Mouse (Mus musculus) heart, embryonic 14.5 days (tissue): Measurements from ENCODE around the gene Spem2. TPM values are rescaled to one million over a fixed set of nuclear protein-coding genes. Genes with fewer than 3 reads are reported as not detected.
A peak's percentile ranks its signal among the peaks of the same experiment; 100 is the strongest.
"Not testable (repeated sequence)": the region's sequence is repeated elsewhere in the genome, so short reads cannot be mapped to it uniquely, and the experiment has no call there.

Experiments used
- ATAC-seq: fragments of 200-750 bp; cut with Nextera tagmentation; 2 replicates; pipeline ENCODE4 v1.8.0; 2017; ENCODE audit warnings: low read depth, moderate TSS enrichment; ENCODE audit not compliant: insufficient number of reproducible peaks, insufficient read depth, low FRiP score
- H3K27ac ChIP-seq, 2 experiments: fragments of 200-500 bp in 1 of 2; fragments of 300-500 bp in 1 of 2; sonication (generic) in 1 of 2; replicated peaks in 1 of 2; 2 replicates each; pipeline ENCODE4 v1.5.1; 2012 to 2014; ENCODE audit warnings: low read depth in 2 of 2, low read length in 2 of 2, control low read depth in 1 of 2, mild to moderate bottlenecking in 1 of 2, mixed read lengths in 1 of 2; ENCODE audit not compliant: control insufficient read depth in 1 of 2, insufficient read depth in 1 of 2
- H3K27me3 ChIP-seq: fragments of 300-500 bp; sonication (generic); 2 replicates; pipeline ENCODE4 v1.6.1; 2014; ENCODE audit warnings: mild to moderate bottlenecking, low read length, control low read depth; ENCODE audit not compliant: control insufficient read depth, insufficient read depth
- H3K36me3 ChIP-seq: fragments of 300-500 bp; sonication (generic); 2 replicates; pipeline ENCODE4 v1.6.1; 2014; ENCODE audit warnings: mild to moderate bottlenecking, control low read depth, low read length, mixed read lengths; ENCODE audit not compliant: control insufficient read depth, insufficient read depth
- H3K4me1 ChIP-seq, 2 experiments: fragments of 200-500 bp in 1 of 2; fragments of 300-500 bp in 1 of 2; sonication (generic) in 1 of 2; 2 replicates each; pipeline ENCODE4 v1.6.1; 2012 to 2014; ENCODE audit warnings: low read length in 2 of 2, control low read depth in 1 of 2, mixed read lengths in 1 of 2; ENCODE audit not compliant: control insufficient read depth in 2 of 2, insufficient read depth in 2 of 2
- H3K4me2 ChIP-seq: fragments of 300-500 bp; sonication (generic); 2 replicates; pipeline ENCODE4 v1.6.1; 2014; ENCODE audit warnings: mild to moderate bottlenecking, low read length
- H3K4me3 ChIP-seq, 2 experiments: fragments of 200-500 bp in 1 of 2; fragments of 300-500 bp in 1 of 2; sonication (generic) in 1 of 2; 2 replicates each; pipeline ENCODE4 v1.5.1; 2012 to 2014; ENCODE audit warnings: low read length in 2 of 2, mild to moderate bottlenecking in 2 of 2, control low read depth in 1 of 2, low read depth in 1 of 2, moderate library complexity in 1 of 2; ENCODE audit not compliant: control insufficient read depth in 1 of 2, insufficient read depth in 1 of 2
- H3K9ac ChIP-seq: fragments of 300-500 bp; sonication (generic); 2 replicates; pipeline ENCODE4 v1.6.1; 2014; ENCODE audit warnings: mild to moderate bottlenecking, low read length
- H3K9me3 ChIP-seq: fragments of 300-500 bp; sonication (generic); 2 replicates; pipeline ENCODE4 v1.6.1; 2016; ENCODE audit warnings: low read length, control low read depth; ENCODE audit not compliant: control insufficient read depth
- WGBS: fragments of 180-500 bp; shearing (Covaris S2); extraction: QIAGEN DNeasy Blood & Tissue Kit; methylation state at CpG from one replicate; pipeline ENCODE4 v1.1.7; 2014; 5-methylcytosine and 5-hydroxymethylcytosine counted together
- polyA plus RNA-seq: library from polyadenylated mRNA; unstranded; fragments of >200 nt; fragmentation: Nextera tagmentation; extraction: Ambion mirVana; gene quantifications from 2 replicates; pipeline ENCODE4 v1.2.1, GENCODE M21; 2014

Gene Spem2
- not detected in 2 replicates for polyA plus RNA-seq

DNA sequence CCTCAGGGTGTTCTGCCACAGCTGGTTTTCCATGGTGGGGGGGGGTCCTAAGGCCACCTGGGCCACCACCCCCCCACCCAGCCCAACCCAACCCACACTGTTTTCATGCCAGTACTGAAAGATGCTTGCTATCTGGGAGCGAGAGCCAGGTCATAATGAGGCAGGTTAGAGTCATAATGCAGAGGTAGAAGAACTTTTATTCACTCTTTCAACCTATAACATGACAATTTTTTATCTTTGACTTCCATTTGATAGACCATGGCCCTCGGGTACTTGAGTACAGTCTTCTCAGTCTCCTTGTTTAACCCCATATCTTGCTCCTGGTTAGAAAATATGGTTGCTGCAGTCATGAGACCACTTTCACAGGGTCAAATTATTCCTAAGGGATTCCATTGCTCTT is at the start of gene Spem2:
Spem2 (minus strand) TSS at position 101 of the 400 bp plus-strand sequence.
- Histone ChIP-seq H3K4me1 (no peaks in the 10 kb centered on the region), H3K27me3 (no peaks in the 10 kb centered on the region), H3K36me3 (no peaks in the 10 kb centered on the region), H3K27ac (no peak within 1 kb of the TSS), H3K9me3 (0 out of 2 replicates have a peak, but pooled peaks cover 4% of the 10 kb centered on the region), H3K4me3 (no peak within 1 kb of the TSS), H3K9ac (no peak within 1 kb of the TSS), H3K4me2 (no peak within 1 kb of the TSS)
- WGBS, result 75% methylated on average over 2 of the region's 2 CpGs
- ATAC-seq, result no peak

DNA sequence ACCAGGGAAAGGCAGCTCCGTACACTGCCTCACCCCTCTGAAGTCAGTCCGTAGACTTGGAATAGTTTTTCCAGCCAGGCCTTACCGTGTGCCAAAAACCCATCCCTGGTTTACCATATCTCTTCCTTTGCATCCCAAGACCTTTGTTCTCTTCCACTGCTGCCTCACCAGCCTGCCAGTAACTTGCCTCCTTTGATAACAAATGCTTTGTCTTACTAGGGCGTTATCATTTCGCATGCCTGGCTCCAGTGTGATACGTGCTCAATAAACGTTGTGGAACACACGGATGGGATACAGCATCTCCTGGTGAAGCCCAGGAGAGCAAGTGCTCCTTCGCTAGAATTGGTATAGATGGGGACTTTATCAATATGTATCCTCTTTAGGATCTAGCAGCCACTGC is 49.1 kb upstream of the Spem2 start:
- Histone ChIP-seq H3K9ac (no peak overlapping the region), H3K27me3 (no peaks in the 10 kb centered on the region), H3K36me3 (no peaks in the 10 kb centered on the region), H3K4me3 (no peak overlapping the region), H3K9me3 (no peaks in the 10 kb centered on the region), H3K4me1 (peaks cover 2 to 5% of the 10 kb centered on the region in 2 experiments; a peak in 3 of 4 replicates), H3K27ac (no peak overlapping the region), H3K4me2 (no peak overlapping the region)
- 36% methylated on average over 9 of the region's 9 CpGs for WGBS
- ATAC-seq, result no peak

DNA sequence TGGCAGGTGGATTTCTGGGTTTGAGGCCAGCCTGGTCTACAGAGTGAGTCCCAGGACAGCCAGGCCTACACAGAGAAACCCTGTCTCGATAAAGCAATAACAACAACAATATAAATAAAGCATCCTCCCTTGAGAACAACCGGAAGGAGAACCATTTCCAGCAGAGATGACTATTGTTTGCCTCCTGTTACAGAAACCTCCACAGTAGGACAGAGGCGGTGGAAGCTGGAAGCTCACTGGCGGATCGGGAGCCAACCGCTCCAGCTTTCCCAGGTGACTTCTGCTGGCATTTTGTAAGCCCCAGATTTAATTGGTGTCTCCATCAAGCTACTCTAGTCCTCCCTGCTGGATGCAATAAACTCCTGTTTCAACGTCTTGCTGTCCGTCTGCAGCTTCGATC is 47.3 kb upstream of the Spem2 start:
- ATAC-seq, result no peak
- H3K9me3 ChIP-seq, result no peaks in the 10 kb centered on the region
- WGBS, result 86% methylated on average over 9 of the region's 9 CpGs
- H3K4me1 ChIP-seq, result peaks cover 2 to 5% of the 10 kb centered on the region in 2 experiments; a peak in 3 of 4 replicates
- no peak overlapping the region for H3K9ac ChIP-seq
- no peak overlapping the region for H3K4me3 ChIP-seq
- no peaks in the 10 kb centered on the region for H3K27me3 ChIP-seq
- H3K27ac ChIP-seq, result no peak overlapping the region
- no peaks in the 10 kb centered on the region for H3K36me3 ChIP-seq
- no peak overlapping the region for H3K4me2 ChIP-seq

DNA sequence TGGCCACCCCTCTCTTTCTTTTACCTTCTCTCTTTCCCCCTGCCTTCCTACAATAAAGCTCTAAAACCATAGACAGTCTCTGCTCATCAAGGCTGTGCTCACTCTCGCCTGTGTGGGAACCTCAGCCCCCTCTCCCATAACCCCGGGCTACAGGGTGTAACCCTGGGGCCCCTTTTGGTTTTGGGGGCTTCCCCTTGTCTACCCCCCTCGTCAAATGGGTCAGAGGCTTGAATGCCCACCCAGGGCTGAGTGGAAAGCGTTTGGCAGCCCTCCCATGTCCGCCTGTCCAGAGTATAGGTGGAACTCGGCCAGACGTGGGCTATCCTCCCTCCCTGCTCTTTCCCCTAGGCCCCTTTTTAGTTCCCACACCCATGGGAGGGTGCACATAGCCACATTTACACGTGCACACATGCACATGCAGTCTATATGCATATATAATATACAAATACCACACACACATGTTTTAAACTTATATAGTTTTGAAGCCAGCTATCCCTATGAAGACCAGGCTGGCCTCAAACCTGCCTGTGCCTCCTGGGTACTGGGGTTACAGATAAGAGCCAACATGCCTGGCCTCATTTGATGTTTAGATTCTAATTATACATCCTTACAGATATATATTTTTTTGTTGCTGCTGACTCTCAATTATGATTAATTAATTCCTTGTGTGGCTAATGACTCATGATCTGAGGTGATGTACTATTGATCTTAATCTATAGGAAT is 46.0 kb upstream of the Spem2 start:
- ATAC-seq, result no peak
- 46% methylated on average over 8 of the region's 8 CpGs for WGBS
- Histone ChIP-seq H3K9me3 (no peaks in the 10 kb centered on the region), H3K4me2 (no peak overlapping the region), H3K4me3 (no peak overlapping the region), H3K27me3 (no peaks in the 10 kb centered on the region), H3K9ac (no peak overlapping the region), H3K36me3 (no peaks in the 10 kb centered on the region), H3K4me1 (peaks cover 2 to 5% of the 10 kb centered on the region in 2 experiments; a peak in 3 of 4 replicates), H3K27ac (peak overlapping the region in 1 of 2 experiments; percentile 53; a peak in 1 of 4 replicates)

DNA sequence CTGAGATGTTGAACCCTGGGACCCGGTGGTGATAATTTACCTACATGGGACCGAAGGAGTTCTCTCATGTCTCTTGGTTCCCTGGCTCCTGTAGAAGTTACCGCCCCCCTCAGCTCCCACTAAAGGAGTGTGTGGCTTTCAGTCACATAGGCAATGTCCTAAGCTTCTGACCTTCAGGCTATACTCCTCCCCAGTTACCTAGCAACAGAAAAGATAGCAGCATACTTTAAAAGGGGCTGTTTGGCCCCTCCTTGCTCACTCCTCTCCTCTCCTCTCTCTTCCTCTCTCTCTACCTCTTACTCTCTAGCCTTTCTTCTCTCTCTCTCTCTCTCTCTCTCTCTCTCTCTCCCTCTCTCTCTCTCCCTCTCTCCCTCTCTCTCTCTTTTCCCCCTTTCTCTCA is 45.5 kb upstream of the Spem2 start:
- ATAC-seq, result not testable (repeated sequence)
- WGBS, result 65% methylated on average over 3 of the region's 3 CpGs

DNA sequence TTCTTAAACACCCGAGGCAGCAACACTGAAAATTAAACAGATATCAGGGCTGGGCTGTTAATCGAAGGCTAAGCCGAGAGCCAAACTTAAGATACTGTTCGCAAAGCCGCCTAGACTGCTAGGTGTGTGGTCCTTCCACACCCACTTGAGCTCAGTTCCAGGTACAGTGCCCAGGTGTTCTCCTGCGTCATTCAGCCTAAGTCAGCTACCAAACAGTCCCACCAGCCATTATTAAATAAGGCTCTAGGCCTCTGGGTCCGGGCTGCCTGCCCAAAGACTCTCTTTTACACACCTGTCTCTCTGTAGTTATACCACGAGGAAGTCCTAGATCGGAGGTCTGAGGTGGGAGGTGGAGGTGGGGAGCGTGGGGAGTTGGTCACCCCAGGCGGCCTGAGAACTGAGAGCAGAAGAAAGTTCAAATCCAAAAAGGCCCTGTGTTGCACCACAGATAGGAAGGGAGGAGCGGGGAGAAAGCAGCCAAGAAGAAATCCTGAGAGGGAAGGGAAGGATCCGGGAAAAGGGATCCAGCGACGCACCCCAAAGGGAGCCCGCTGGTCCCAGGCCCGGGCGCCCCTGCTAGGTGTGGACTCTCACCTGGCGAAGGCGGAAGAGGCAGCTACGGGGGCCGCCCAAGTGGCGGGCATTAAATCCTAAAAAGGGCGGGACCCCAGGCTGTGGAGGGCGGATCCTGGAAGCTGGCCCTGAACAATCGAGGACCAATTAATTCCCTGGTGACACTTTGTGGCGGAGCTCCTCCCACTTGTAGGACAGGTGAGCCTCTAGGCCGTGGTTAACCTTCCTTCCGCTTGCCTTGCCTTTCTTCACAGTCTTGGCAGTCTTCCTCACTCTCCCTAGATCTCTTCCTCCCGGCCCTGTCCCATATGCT is 40.1 kb upstream of the Spem2 start, which contains the start of gene Tnk1:
Tnk1 (minus strand) TSS at position 618 of the 886 bp plus-strand sequence.
- Histone ChIP-seq H3K9ac (no peak within 1 kb of the TSS), H3K27ac (no peak within 1 kb of the TSS), H3K36me3 (no peaks in the 10 kb centered on the region), H3K27me3 (peaks cover 17% of the 10 kb centered on the region), H3K4me2 (no peak within 1 kb of the TSS), H3K4me1 (peaks cover 4 to 6% of the 10 kb centered on the region in 2 experiments; a peak in 2 of 4 replicates), H3K9me3 (no peaks in the 10 kb centered on the region), H3K4me3 (no peak within 1 kb of the TSS)
- ATAC-seq, result no peak
- 27% methylated on average over 30 of the region's 30 CpGs for WGBS

More for the DNA sequence above, 45.5 kb upstream of the Spem2 start:
- not testable (repeated sequence) for H3K4me2 ChIP-seq, H3K4me3 ChIP-seq, H3K27me3 ChIP-seq, H3K4me1 ChIP-seq, H3K9ac ChIP-seq, H3K36me3 ChIP-seq, H3K9me3 ChIP-seq
- H3K27ac ChIP-seq, result peak overlapping the region in 1 of 2 experiments; percentile 53; a peak in 2 of 4 replicates

DNA sequence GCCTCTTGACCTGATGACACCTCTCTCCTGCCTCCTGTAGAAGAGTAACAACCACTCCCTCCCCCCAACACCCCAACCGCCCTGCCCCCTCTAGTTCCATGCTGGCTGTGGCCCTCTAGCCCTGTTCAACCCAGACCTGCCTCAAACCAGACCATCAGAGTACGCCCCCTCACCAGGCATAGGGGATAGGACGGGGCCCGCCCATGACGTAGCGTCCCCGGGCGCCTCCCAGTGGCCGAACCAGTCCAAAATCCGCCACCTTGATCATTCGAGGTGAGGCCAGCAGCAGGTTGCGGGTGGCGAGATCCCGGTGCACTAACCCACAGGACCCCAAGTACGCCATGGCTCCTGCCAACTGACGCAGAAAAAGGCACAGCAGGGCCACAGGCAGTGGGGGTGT is 37.1 kb upstream of the Spem2 start:
- Histone ChIP-seq H3K4me1 (peaks cover 4 to 6% of the 10 kb centered on the region in 2 experiments; a peak in 2 of 4 replicates), H3K4me2 (0 out of 2 replicates have a peak overlapping the region, but pooled peaks have one; percentile 6), H3K4me3 (no peak overlapping the region), H3K27ac (no peak overlapping the region), H3K27me3 (peaks cover 17% of the 10 kb centered on the region), H3K9ac (no peak overlapping the region), H3K36me3 (peaks cover 15% of the 10 kb centered on the region), H3K9me3 (no peaks in the 10 kb centered on the region)
- whole genome bisulfite sequencing, result 19% methylated on average over 16 of the region's 16 CpGs
- no peak for ATAC-seq
